8 mouse cellular contexts compared by ENCODE assay signal in the genomic region with DNA sequence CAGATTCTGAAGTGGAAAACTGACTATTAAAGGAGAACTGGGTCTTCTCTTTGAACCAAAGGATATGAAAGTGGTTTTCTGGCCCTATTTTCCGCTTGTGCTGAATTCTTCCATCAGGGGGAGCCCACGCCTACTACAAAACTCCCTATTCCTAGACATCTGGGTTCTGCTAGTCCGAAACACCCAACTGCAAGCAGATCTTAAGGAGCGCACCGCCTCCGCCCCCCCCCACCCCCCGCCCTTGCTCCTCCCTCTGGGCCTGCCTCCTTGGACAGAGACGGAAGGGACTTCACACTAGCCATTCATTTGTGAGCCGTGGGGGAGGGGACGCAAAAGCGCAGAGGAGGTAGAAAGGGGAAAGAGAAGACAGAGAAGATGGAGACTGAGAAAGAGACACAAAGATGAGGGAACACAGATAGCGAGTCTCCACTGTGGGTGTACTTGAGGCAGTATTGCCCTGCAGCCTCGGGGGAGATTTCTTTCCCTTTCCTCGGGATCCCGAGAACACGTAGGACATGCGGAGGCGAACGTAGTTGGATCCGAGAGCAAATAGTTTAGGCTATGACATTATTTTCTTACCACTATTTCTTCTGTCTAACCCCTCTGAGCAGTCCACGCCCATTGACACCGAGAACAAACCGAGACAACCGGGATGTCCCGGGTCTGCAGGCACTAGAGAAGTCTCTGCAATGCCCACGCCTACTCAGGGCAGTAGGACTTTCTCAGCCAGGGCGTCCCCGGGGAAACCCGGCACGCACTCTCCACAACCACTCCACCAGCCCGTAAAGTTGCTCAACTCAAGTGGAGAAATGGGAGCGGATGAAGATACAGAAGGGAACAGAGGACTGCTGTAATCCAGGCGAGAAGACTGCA. TPM values are rescaled to one million over a fixed set of nuclear protein-coding genes. Genes with fewer than 3 reads are reported as not detected.
DNase-seq lines count a peak whose midpoint lies in the region; ATAC-seq lines count a peak whose summit lies in the region.

No protein-coding gene starts in this region.

- H3K9me3 ChIP-seq in intestine, embryonic 16.5 days (ENCODE audit: control insufficient read depth, low read length), result no peaks in the 10 kb centered on the region

- peak; percentile 91 for ATAC-seq in intestine, embryonic 16.5 days
- peak; percentile 64 for ATAC-seq in megakaryocyte progenitor cell, adult 5-6 weeks (replicated peaks; ENCODE audit: poor library complexity)

- peak overlapping the region; percentile 91 for H3K4me2 ChIP-seq in intestine, embryonic 16.5 days (ENCODE audit: low read depth, low read length)

- H3K9ac ChIP-seq in intestine, embryonic 16.5 days (ENCODE audit: low read depth, low read length), result peak overlapping the region; percentile 71

- H3K27ac ChIP-seq in intestine, embryonic 16.5 days (ENCODE audit: low read length), result peak overlapping the region; percentile 85

- WGBS in intestine, embryonic 16.5 days, result under 1% methylated on average over 33 of the region's 33 CpGs

- intact Hi-C loops in left cerebral cortex, postnatal 14 days (cut with DNase I), result loop anchor here (5.0 kb wide), 2 partner anchors 347 to 1102 kb away; a partner anchor contains a TSS

- no peaks in the 10 kb centered on the region for H3K36me3 ChIP-seq in intestine, embryonic 16.5 days (ENCODE audit: control insufficient read depth, insufficient read depth, low read length)

- H3K4me3 ChIP-seq in intestine, embryonic 16.5 days (ENCODE audit: low read length), result peak overlapping the region; percentile 70

- H3K4me1 ChIP-seq in intestine, embryonic 16.5 days (ENCODE audit: control insufficient read depth, insufficient read depth, low read length), result peaks cover 19% of the 10 kb centered on the region

- H3K27me3 ChIP-seq in intestine, embryonic 16.5 days (replicated peaks; ENCODE audit: control insufficient read depth, insufficient read depth, low read length), result 0 out of 2 replicates have a peak, but pooled peaks cover 7% of the 10 kb centered on the region

- DNase-seq in adrenal gland, adult 8-10 months, result peak; percentile 61
- DNase-seq in embryo, embryonic 11 days, result peak; percentile 90
- DNase-seq in gastrocnemius, postnatal 4 days (ENCODE audit: low spot score in 2 of 2), result peak; percentile 60 to 79
- DNase-seq in left cerebral cortex, postnatal 14 days (ENCODE audit: low spot score in 2 of 2), result peak; percentile 81 to 90
- DNase-seq in right cerebral cortex, postnatal 14 days, result peak; percentile 69
- no peak for DNase-seq in T-cell, adult 2 months (ENCODE audit: low spot score)

RNA-seq across cellular contexts. Expression of a gene that starts 1.8 kb away (rescaled TPM):
- 1 to 10 TPM; 2.1 to 2.2 (median 2.1) TPM for total RNA-seq in adrenal gland, adult 8-10 months (2022)
- total RNA-seq in gastrocnemius, postnatal 4 days (2021), result 100 to 1,000 TPM; 184 to 219 TPM
- polyA plus RNA-seq in intestine, embryonic 16.5 days (2015; fragmentation: Nextera tagmentation; extraction: Ambion mirVana), result 13.3 and 15.6 TPM in 2 replicates
- 10 to 100 TPM; 21.2 to 23.3 TPM for total RNA-seq in left cerebral cortex, postnatal 14 days (2021)
- 0.68 and 1.2 TPM in 2 replicates for total RNA-seq in megakaryocyte progenitor cell, adult 5-6 weeks (2015)
- 0.29 and 0.30 TPM in 2 replicates for total RNA-seq in megakaryocyte progenitor cell, adult 5-6 weeks (2017)

Comparison
In these comparisons a context has a peak if more than half of its experiments do, and no peak if none do; other contexts are left out.
1. RNA of a gene that starts 1.8 kb away (total RNA-seq): 184 to 219 TPM in gastrocnemius, postnatal 4 days; 21.2 to 23.3 TPM in left cerebral cortex, postnatal 14 days, 2.1 to 2.2 TPM in adrenal gland, adult 8-10 months and 0.29 to 1.2 TPM in megakaryocyte progenitor cell, adult 5-6 weeks; every median in the first group is over 4 times any median in the second.